Mouse (Mus musculus) kidney, adult 2 months (tissue): ENCODE results near the gene Park7. TPM values are rescaled to one million over a fixed set of nuclear protein-coding genes. Genes with fewer than 3 reads are reported as not detected.

Experiments
- DNase-seq: peaks from one replicate; pipeline ENCODE4 v3.0.0; 2021
- H3K27ac ChIP-seq: fragments of 200-500 bp; 2 replicates; pipeline ENCODE4 v1.5.1; 2012; ENCODE audit warnings: low read depth, low read length, control low read depth, inconsistent platforms; ENCODE audit not compliant: insufficient read depth
- H3K27me3 ChIP-seq: fragments of 200-500 bp; replicated peaks from 2 replicates; pipeline ENCODE4 v1.6.1; 2012; ENCODE audit warnings: mild to moderate bottlenecking, moderate library complexity, low read length, inconsistent platforms; ENCODE audit not compliant: control insufficient read depth, insufficient read depth
- H3K36me3 ChIP-seq: fragments of 200-500 bp; 2 replicates; pipeline ENCODE4 v1.6.1; 2012; ENCODE audit warnings: mild to moderate bottlenecking, moderate library complexity, low read length, inconsistent platforms; ENCODE audit not compliant: control insufficient read depth, insufficient read depth
- H3K4me1 ChIP-seq: fragments of 200-500 bp; 2 replicates; pipeline ENCODE4 v1.6.1; 2011; ENCODE audit warnings: low read length; ENCODE audit not compliant: control insufficient read depth, insufficient read depth
- H3K4me3 ChIP-seq: fragments of 200-500 bp; 2 replicates; pipeline ENCODE4 v1.5.1; 2011; ENCODE audit warnings: mild to moderate bottlenecking, low read depth, low read length, control low read depth; ENCODE audit not compliant: insufficient read depth
- CTCF ChIP-seq: fragments of 200-500 bp; conservative IDR thresholded peaks from 2 replicates; pipeline ENCODE4 v1.5.1; 2011; ENCODE audit warnings: low read depth, mild to moderate bottlenecking, control low read depth, low read length, moderate library complexity, mixed read lengths; ENCODE audit not compliant: insufficient read depth, insufficient read length
- POLR2A ChIP-seq: fragments of 200-500 bp; IDR thresholded peaks from one replicate; pipeline ENCODE4 v1.6.1; 2011; ENCODE audit warnings: low read depth, low read length, control low read depth
- WGBS: fragments of 180-500 bp; shearing (Covaris S2); methylation state at CpG from one replicate; pipeline ENCODE4 v1.1.7; 2018; 5-methylcytosine and 5-hydroxymethylcytosine counted together
- polyA plus RNA-seq: library from polyadenylated mRNA; depleted of rRNA; stranded (reverse); fragments of >200 nt; gene quantifications from 2 replicates; pipeline ENCODE4 v1.2.3, GENCODE M21; 2012; rRNA removed

Park7 gene
- polyA plus RNA-seq = 314 and 444 TPM in 2 replicates

GRCm38 (mm10) chr4:150914290-150914733 lies at the start of gene Park7, which contains the start of gene Tnfrsf9:
Gene Park7 (minus strand): TSS chr4:150914437.
Gene Tnfrsf9 (plus strand): TSS chr4:150914562.
- TF ChIP-seq POLR2A = peak; percentile 65
- peak; percentile 63 for TF ChIP-seq CTCF
- Histone ChIP-seq H3K27ac (peak within 1 kb of the TSS; percentile 96), H3K27me3 (no peaks in the 10 kb centered on the region), H3K4me1 (peaks cover 16% of the 10 kb centered on the region; the same call in 1 of the 2 replicates), H3K36me3 (no peaks in the 10 kb centered on the region), H3K4me3 (peak within 1 kb of the TSS; percentile 88)
- DNase-seq = peak; percentile 99
- WGBS = under 1% methylated on average over 48 of the region's 48 CpGs

DNA sequence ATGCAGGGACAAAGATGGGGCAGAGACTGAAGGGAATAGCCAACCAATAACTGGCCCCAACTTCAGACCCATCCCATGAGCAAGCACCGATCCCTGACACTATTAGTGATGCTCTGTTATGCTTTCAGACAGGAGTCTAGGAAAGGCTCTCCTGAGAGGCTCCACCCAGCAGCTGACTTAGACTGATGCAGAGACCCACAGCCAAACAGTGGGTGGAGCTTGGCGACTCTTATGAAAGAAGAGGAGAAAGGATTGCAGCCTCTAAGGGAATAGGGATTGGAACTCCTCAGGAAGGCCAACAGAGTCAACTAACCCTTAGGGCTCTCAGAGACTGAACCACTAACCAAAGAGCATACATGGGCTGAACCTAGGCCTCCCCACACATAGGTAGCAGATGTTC lies 49.5 kb upstream of the Park7 start:
- no peak for DNase-seq
- Histone ChIP-seq H3K36me3 (no peaks in the 10 kb centered on the region), H3K27me3 (no peaks in the 10 kb centered on the region), H3K4me1 (no peaks in the 10 kb centered on the region), H3K27ac (no peak overlapping the region), H3K4me3 (no peak overlapping the region)
- TF ChIP-seq POLR2A (no peak), CTCF (no peak)
- WGBS = 63% methylated on average over 2 of the region's 2 CpGs

GRCm38 (mm10) chr4:150962231-150962630 lies 48.0 kb upstream of the Park7 start:
- TF ChIP-seq CTCF (no peak), POLR2A (no peak)
- WGBS = 49% methylated on average over 6 of the region's 6 CpGs
- H3K4me1 ChIP-seq = no peaks in the 10 kb centered on the region
- DNase-seq = peak; percentile 90
- no peak overlapping the region for H3K27ac ChIP-seq
- no peak overlapping the region for H3K4me3 ChIP-seq
- H3K27me3 ChIP-seq = no peaks in the 10 kb centered on the region
- H3K36me3 ChIP-seq = no peaks in the 10 kb centered on the region

DNA sequence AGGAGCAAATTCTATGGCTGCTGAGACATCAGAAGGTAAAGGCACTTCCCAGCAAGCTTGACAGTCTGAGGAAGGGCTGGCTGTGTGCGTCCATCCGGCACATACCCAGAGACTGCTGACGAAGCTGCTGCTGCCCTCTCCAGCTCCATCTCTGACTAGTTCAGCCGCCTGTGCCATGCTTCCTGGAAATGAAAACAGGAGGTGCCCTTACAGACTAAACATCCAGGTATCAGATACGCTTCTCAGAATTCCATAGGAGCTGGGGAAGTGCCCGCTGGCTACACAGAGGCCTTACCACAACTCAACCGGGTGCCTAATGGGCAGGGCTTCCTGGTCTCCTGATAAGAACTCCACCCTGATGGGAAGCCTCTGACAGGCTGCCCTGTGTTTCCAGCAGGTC lies 44.3 kb upstream of the Park7 start:
- TF ChIP-seq CTCF (no peak), POLR2A (no peak)
- H3K27me3 ChIP-seq = no peaks in the 10 kb centered on the region
- no peaks in the 10 kb centered on the region for H3K4me1 ChIP-seq
- DNase-seq = peak; percentile 70
- no peak overlapping the region for H3K27ac ChIP-seq
- no peaks in the 10 kb centered on the region for H3K36me3 ChIP-seq
- H3K4me3 ChIP-seq = no peak overlapping the region
- WGBS = 42% methylated on average over 7 of the region's 7 CpGs

DNA sequence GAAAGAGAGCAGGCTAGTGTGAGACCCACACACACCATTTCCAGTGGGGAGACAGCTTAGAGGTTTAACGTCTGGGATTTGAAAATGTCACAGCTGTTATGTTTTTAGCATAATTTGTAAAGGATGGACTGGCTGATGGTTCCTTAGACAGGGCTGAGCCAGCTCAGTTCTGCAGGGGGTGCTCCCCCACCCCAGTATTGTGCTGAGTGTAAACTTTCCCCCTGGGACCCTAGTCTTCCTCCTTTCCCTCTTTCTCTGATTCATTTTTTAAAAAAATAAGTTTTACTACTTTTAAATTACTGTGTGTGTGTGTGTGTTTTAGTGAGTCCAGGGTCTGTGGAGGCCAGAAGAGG lies 42.8 kb upstream of the Park7 start:
- DNase-seq = no peak
- Histone ChIP-seq H3K27me3 (no peaks in the 10 kb centered on the region), H3K27ac (no peak overlapping the region), H3K36me3 (no peaks in the 10 kb centered on the region), H3K4me1 (no peaks in the 10 kb centered on the region), H3K4me3 (no peak overlapping the region)
- TF ChIP-seq POLR2A = no peak
- no peak for TF ChIP-seq CTCF
- 66% methylated on average over 1 of the region's 1 CpGs for WGBS

DNA sequence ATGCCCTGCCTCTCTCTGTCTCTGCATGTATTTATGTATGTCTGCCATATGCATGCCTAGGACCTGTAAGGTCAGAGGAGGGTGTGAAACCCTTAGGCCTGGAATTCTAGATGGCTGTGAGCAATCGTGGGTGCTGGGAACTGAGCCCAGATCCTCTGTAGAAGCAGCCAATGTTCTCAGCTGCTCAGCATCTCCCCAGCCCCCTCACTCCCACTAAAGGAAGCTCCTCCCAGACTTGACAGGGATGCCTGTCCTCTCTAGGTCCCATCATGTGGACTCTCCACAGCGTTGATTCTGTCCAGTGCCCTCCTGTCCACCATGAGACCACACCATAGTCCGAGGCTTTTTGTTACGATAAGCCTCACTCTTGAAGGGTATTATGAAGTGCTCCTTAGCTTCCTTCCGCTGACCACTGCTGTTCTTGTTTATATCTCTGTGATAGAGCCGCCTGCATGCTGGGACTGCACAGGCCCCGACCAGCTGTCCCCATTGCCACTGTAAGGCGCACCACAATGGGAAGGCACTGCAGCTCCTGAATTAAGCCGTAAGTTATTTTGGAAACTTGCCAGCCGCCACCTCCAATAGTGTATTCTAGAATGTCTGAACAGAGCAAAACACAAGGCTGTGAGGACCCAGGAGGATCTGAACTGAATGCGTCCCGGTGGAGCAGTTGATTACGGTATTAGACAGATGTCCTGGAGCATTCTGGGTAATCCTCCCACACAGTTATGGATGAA lies 42.3 kb upstream of the Park7 start:
- TF ChIP-seq POLR2A = no peak
- TF ChIP-seq CTCF = no peak
- Histone ChIP-seq H3K4me1 (no peaks in the 10 kb centered on the region), H3K27ac (no peak overlapping the region), H3K36me3 (no peaks in the 10 kb centered on the region), H3K4me3 (no peak overlapping the region), H3K27me3 (no peaks in the 10 kb centered on the region)
- WGBS = 75% methylated on average over 13 of the region's 13 CpGs
- no peak for DNase-seq

- TF ChIP-seq POLR2A (no peak), CTCF (no peak)
- Histone ChIP-seq H3K36me3 (no peaks in the 10 kb centered on the region), H3K27ac (no peak overlapping the region), H3K4me1 (no peaks in the 10 kb centered on the region), H3K4me3 (no peak overlapping the region), H3K27me3 (no peaks in the 10 kb centered on the region)
- DNase-seq = no peak
- WGBS = 73% methylated on average over 10 of the region's 10 CpGs
Observed at GRCm38 (mm10) chr4:150950972-150951371, 36.7 kb upstream of the Park7 start.
